Mouse (Mus musculus) mouse trophoblast stem cell (cell line): ENCODE results near the gene Metap1d.

ENCODE experiments used
- in situ Hi-C, 2 experiments: fragments of 300-500 bp; cut with MseI, MboI; formaldehyde crosslinking; loops; 2 replicates in 1 of 2; 3 replicates in 1 of 2; pipeline ENCODE4 v1.15.1; 2025

Gene Metap1d

GRCm38 (mm10) chr2:71526595-71527322, 73.7 kb downstream of the Metap1d start:
- in situ Hi-C loops, result no loop called here

DNA sequence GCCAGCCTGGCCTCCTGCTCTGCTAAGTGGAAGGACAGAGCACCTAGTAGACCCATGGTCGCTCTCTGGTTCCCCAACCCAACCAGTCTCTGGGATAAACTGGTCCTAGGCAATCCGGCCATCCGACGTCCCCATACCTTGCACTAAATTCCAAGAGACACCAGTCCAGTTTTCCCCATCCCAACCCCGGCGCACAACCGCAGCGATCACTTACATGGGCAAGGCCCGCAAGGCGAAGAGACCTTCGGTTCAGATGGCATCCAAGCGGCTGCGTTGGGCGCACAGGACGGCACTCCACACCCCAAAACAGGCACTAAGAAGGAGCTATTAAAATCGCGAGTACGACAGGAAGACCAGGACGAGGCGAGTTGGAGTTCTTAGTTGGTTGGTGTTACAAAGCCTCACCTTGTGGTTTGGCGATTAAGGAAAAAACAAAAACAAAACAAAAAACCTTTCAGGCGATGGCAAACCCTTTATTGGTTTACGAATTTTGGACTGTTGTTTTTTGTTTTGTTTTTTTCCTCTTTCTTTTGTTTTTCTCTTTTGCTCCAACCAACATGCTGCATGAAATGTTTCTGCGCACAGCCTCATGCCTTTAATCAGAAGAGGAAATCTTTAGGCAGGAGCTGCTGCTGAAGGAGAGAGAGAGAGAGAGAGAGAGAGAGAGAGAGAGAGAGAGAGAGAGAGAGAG, 74.4 kb downstream of the Metap1d start:
- in situ Hi-C loops, result no loop called here

- in situ Hi-C loops, result no loop called here
Measured at GRCm38 (mm10) chr2:71528014-71528713, 75.1 kb downstream of the Metap1d start, which contains the start of gene Dlx1. TSS of gene Dlx1 (plus strand) at chr2:71528113.

- in situ Hi-C loops, result no loop called here
Measured at GRCm38 (mm10) chr2:71528714-71529510, 75.8 kb downstream of the Metap1d start.

DNA sequence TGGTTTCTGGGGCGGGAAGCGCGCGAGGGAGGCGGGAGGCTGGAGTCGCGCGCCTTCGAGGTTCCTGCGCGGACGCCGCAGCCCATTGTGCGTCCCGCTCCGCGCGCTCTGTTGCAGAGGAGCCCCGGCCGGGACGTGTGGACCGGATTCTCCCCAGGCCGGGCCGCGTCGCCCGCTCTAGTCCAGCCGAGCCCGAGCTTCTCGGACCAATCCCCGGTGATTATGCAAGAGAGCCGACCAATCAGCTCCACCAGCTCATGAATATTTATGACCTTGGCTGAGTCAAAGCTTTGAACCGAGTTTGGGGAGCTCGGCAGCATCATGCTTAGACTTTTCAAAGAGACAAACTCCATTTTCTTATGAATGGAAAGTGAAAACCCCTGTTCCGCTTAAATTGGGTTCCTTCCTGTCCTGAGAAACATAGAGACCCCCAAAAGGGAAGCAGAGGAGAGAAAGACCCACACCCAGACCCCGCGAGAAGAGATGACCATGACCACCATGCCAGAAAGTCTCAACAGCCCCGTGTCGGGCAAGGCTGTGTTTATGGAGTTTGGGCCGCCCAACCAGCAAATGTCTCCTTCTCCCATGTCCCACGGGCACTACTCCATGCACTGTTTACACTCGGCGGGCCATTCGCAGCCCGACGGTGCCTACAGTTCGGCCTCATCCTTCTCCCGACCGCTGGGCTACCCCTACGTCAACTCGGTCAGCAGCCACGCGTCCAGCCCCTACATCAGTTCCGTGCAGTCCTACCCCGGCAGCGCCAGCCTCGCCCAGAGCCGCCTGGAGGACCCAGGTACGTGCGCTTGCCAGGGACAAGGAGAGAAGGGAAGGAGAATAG, 76.7 kb downstream of the Metap1d start:
- in situ Hi-C loops, result no loop called here

- in situ Hi-C loops, result no loop called here
Measured at GRCm38 (mm10) chr2:71530391-71531123, 77.5 kb downstream of the Metap1d start.

GRCm38 (mm10) chr2:71531124-71531590, 78.1 kb downstream of the Metap1d start:
- in situ Hi-C loops, result no loop called here

DNA sequence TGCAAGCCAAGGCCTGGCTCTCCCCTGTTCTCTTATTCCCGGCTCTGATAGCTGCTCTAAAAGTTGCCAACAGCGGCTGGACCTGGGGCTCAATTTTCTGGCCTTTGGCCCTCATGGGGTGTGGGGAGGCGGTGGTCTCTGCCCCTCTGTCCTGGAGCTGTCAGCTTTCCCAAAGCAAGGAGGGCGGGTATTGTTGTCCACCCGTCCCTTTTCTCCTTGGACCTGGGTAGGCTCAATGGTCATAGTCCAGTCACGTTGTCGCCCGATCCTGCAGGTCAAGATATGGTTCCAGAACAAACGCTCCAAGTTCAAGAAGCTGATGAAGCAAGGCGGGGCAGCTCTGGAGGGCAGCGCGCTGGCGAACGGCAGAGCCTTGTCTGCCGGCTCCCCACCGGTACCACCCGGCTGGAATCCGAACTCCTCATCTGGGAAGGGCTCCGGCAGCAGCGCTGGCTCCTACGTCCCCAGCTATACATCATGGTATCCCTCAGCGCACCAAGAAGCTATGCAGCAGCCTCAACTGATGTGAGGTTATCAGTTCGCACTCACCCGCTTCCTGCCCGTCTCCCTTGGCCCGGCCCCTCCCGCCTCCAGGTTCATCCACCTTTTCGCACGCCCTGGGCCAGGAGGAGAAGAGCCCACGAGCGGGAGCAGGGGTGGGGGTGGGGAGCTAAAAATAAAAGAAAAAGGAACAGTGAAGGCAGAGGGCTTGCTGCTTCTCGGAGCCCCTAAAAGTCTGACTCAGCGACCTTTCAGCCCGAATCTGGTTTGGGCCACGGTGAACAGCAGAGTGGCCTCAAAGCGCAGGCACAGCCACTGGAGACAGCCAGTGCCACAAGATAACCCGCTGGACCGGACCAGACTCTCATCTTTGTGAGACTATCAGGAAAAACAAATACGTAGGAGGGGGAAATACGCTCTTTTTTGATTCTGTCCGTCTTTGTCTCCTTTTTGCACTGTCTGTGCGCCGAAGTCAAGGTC, 79.2 kb downstream of the Metap1d start:
- in situ Hi-C loops, result no loop called here

DNA sequence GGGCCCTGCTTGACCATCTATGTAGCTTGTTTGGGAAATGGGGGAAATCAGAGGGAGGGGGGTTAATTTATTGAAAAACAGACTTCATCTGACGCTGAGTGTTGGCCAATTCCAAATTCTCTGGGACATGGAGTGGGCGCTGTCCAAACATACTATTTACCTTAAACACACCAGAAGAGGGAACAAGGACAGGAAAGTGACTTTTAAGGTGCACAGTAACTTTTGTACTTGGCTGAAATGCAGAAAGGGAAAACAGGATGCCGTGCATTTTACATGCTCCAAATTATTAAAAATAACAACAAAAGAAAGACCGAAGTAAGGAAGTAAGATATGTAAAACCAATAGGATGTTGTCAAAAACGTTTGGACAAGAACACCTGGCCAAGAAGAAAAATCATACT, 80.0 kb downstream of the Metap1d start:
- in situ Hi-C loops, result no loop called here

- in situ Hi-C loops, result no loop called here
Measured at GRCm38 (mm10) chr2:71534242-71535052, 81.4 kb downstream of the Metap1d start.

DNA sequence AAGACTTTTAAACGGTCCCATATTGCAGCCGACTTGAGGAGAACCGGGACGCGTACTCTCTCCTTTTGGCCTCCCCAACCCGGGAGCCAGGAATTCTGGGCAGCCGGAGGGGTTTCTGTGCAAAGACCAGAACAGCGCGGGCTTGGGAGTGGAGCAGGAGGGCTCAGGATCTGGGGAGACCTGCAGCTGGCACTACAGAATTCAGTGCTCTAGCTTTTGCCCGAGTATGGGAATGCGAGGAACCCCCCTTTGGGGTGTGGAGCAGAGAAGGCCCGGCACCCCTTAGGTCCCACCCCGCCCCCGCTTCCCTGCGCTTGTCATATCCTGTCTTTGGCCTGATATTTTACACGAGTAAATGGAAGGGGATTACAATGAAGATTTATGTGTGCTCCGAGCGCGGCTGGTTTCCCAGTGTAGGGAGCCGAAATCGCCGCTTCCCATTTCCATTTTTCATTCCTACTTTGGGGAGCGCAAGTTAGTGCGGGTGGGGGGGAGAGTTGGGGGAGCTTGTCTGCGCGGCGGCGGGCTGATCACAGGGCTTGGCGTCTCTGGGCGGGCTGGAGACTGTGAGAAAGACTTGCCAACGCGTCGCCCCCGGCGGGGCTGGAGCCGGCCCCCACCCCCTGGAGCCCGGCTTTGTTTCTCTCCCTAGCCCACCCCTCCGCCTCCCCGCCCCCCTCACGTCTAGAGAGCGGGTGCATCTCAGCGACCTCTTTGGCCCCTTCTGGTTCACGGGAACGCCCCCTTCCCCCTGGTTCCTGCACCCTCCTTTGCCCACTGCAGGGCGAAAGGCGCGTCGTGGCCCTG, 87.7 kb downstream of the Metap1d start:
- in situ Hi-C loops, result no loop called here

- in situ Hi-C loops, result no loop called here
Measured at GRCm38 (mm10) chr2:71541418-71542226, 88.5 kb downstream of the Metap1d start.

DNA sequence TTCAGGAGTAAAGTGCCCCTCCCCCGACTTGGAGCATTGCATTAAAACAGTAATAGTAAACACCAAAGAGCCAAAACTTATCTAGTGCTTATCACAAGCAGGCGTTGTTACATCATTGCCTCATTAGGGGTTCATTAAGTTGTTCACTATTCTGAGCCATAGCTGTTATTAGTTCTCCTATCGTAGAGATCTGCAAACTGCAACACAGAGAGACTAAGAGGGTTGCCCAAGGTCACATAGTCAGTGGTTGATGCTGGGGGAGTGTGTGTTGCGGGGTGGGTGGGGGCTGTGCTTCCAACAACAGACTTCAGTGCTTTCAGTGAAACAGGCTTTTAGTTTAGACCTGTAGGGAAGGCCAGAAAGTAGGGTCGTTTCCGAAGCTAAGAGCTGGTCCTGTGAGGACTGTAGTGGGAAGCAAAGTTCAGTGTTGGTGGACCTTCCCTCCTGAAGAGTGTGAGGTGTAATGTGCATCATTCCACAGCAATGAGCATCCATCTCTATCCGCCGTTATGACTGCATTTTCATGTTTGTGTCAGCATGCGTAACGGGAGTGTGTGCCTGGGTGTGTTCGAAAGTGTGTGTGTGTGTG, 89.2 kb downstream of the Metap1d start:
- in situ Hi-C loops, result no loop called here

DNA sequence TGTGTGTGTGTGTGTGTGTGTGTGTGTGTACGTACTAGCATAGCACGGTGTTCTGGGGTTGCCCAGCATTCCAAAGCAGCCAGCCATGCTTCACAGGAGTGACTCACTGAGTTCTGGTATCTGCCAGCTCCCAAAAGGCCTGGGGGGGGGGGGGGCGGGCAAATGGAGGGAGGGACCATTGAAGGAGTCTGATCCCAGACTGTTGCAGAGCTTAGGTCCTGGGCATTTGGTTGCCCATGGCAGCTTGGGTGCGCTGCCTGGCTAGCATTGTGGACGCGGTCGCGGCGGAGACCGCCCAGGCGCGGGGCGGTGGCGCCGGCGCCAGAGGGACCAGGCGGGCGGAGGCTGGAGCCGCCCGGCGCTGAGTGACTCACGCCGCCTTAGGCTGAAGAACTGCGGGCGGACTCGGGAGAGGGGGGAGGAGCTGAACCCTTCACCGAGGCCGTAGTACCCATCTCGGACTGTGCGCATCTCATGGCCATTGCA, 89.8 kb downstream of the Metap1d start:
- in situ Hi-C loops, result no loop called here

DNA sequence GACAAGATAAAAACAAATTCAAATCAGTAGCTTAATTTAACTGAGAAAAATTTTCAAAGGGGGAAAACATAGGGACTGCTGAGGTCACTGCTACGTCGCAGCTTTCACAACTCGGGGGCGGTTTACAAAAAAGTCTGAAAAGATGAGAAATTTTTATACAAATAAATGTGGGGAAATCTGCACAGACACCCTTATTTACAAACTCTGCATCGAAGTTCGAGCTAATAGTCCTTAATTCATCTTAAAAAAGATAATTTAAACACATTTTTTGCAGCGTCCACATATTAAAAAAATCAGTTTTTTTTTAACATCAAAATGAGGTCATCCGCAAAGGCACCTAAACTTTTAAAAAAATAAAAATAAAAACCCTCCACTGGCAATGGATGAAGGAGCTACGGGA, 90.5 kb downstream of the Metap1d start:
- in situ Hi-C loops, result no loop called here

- in situ Hi-C loops, result no loop called here
Measured at GRCm38 (mm10) chr2:71543948-71544347, 90.9 kb downstream of the Metap1d start.
